Mouse (Mus musculus) MEL (cell line): Measurements from ENCODE around the gene Gm9837. TPM values are rescaled to one million over a fixed set of nuclear protein-coding genes. Genes with fewer than 3 reads are reported as not detected.
A peak's percentile ranks its signal among the peaks of the same experiment; 100 is the strongest.

ENCODE experiments used
- DNase-seq: peaks from one replicate; pipeline ENCODE4 v3.0.0; 2011; ENCODE audit warnings: low read depth, low spot score
- H3K27ac ChIP-seq: 2 replicates; pipeline ENCODE4 v1.5.1; 2012; ENCODE audit warnings: low read depth, mild to moderate bottlenecking, control low read depth, low read length, moderate library complexity; ENCODE audit not compliant: control insufficient read depth
- H3K27me3 ChIP-seq, 2 experiments: fragments of 150-350 bp in 1 of 2; sonication (generic) in 1 of 2; 2 replicates each; pipeline ENCODE4 v1.6.1; 2012; ENCODE audit warnings: low read length in 2 of 2, mild to moderate bottlenecking in 2 of 2, improper control_type of control experiment in 1 of 2, moderate library complexity in 1 of 2; ENCODE audit not compliant: insufficient read depth in 2 of 2, control insufficient read depth in 1 of 2
- H3K36me3 ChIP-seq, 2 experiments: 2 replicates each; pipeline ENCODE4 v1.6.1; 2012 to 2014; ENCODE audit warnings: low read length in 2 of 2, improper control_type of control experiment in 1 of 2, inconsistent platforms in 1 of 2, mild to moderate bottlenecking in 1 of 2; ENCODE audit not compliant: insufficient read depth in 2 of 2, control insufficient read depth in 1 of 2
- H3K4me1 ChIP-seq, 2 experiments: fragments of 150-350 bp in 1 of 2; sonication (generic) in 1 of 2; 2 replicates each; pipeline ENCODE4 v1.6.1; 2012; ENCODE audit warnings: low read length in 2 of 2, improper control_type of control experiment in 1 of 2, mild to moderate bottlenecking in 1 of 2; ENCODE audit not compliant: insufficient read depth in 2 of 2, control insufficient read depth in 1 of 2
- H3K4me3 ChIP-seq, 2 experiments: fragments of 150-350 bp in 1 of 2; sonication (generic) in 1 of 2; 2 replicates each; pipeline ENCODE4 v1.5.1; 2012; ENCODE audit warnings: low read depth in 2 of 2, low read length in 2 of 2, mild to moderate bottlenecking in 2 of 2, moderate library complexity in 2 of 2, control low read depth in 1 of 2, improper control_type of control experiment in 1 of 2; ENCODE audit not compliant: control insufficient read depth in 1 of 2, insufficient read depth in 1 of 2
- H3K79me2 ChIP-seq: 2 replicates; pipeline ENCODE4 v1.6.1; 2012; ENCODE audit warnings: mild to moderate bottlenecking, low read length, moderate library complexity; ENCODE audit not compliant: control insufficient read depth, poor library complexity, insufficient read depth
- H3K9ac ChIP-seq: 2 replicates; pipeline ENCODE4 v1.6.1; 2012; ENCODE audit warnings: low read depth, mild to moderate bottlenecking, control low read depth, low read length, moderate library complexity; ENCODE audit not compliant: control insufficient read depth, poor library complexity, severe bottlenecking
- H3K9me3 ChIP-seq: fragments of 150-350 bp; sonication (generic); replicated peaks from 2 replicates; pipeline ENCODE4 v1.6.1; 2012; ENCODE audit warnings: mild to moderate bottlenecking, low read length, improper control_type of control experiment, moderate library complexity; ENCODE audit not compliant: insufficient read depth
- BHLHE40 ChIP-seq: IDR thresholded peaks from 2 replicates; pipeline ENCODE4 v1.6.1; 2012; ENCODE audit warnings: low read depth, mild to moderate bottlenecking, inconsistent platforms, low read length, improper control_type of control experiment, borderline replicate concordance
- CHD1 ChIP-seq: IDR thresholded peaks from 2 replicates; pipeline ENCODE4 v1.6.1; 2012; ENCODE audit warnings: low read depth, mild to moderate bottlenecking, inconsistent platforms, low read length, improper control_type of control experiment
- CHD2 ChIP-seq: IDR thresholded peaks from 2 replicates; pipeline ENCODE4 v1.6.1; 2011; ENCODE audit warnings: low read length, improper control_type of control experiment
- CTCF ChIP-seq, 3 experiments: IDR thresholded peaks in 2 of 3; conservative IDR thresholded peaks in 1 of 3; 2 replicates each; pipeline ENCODE4 v1.5.1; 2011 to 2012; ENCODE audit warnings: low read length in 3 of 3, low read depth in 2 of 3, mild to moderate bottlenecking in 2 of 3, improper control_type of control experiment in 1 of 3, inconsistent platforms in 1 of 3, mixed read lengths in 1 of 3, moderate library complexity in 1 of 3; ENCODE audit not compliant: control insufficient read depth in 1 of 3, insufficient read depth in 1 of 3, poor library complexity in 1 of 3, severe bottlenecking in 1 of 3
- ELF1 ChIP-seq: IDR thresholded peaks from 2 replicates; pipeline ENCODE4 v1.6.1; 2014; ENCODE audit warnings: low read depth, mild to moderate bottlenecking, inconsistent platforms, low read length, improper control_type of control experiment, moderate library complexity
- EP300 ChIP-seq, 2 experiments: IDR thresholded peaks; 2 replicates each; pipeline ENCODE4 v1.6.1; 2011; ENCODE audit warnings: improper control_type of control experiment in 2 of 2, low read length in 2 of 2, low read depth in 1 of 2, mild to moderate bottlenecking in 1 of 2
- ETS1 ChIP-seq: IDR thresholded peaks from 2 replicates; pipeline ENCODE4 v1.6.1; 2012; ENCODE audit warnings: low read depth, mild to moderate bottlenecking, inconsistent platforms, low read length, improper control_type of control experiment, moderate library complexity
- GABPA ChIP-seq: IDR thresholded peaks from 2 replicates; pipeline ENCODE4 v1.6.1; 2012; ENCODE audit warnings: low read depth, mild to moderate bottlenecking, inconsistent platforms, low read length, improper control_type of control experiment, moderate library complexity
- HCFC1 ChIP-seq: IDR thresholded peaks from 2 replicates; pipeline ENCODE4 v1.6.1; 2012; ENCODE audit warnings: low read depth, mild to moderate bottlenecking, inconsistent platforms, low read length, improper control_type of control experiment, moderate library complexity
- KAT2A ChIP-seq: conservative IDR thresholded peaks from 2 replicates; pipeline ENCODE4 v1.6.1; 2012; ENCODE audit warnings: low read depth, low read length, improper control_type of control experiment, inconsistent platforms
- MAFK ChIP-seq: IDR thresholded peaks from 2 replicates; pipeline ENCODE4 v1.6.1; 2011; ENCODE audit warnings: low read depth, mild to moderate bottlenecking, low read length, improper control_type of control experiment, borderline replicate concordance
- MAZ ChIP-seq: IDR thresholded peaks from 2 replicates; pipeline ENCODE4 v1.6.1; 2012; ENCODE audit warnings: low read depth, mild to moderate bottlenecking, inconsistent platforms, low read length, improper control_type of control experiment
- MXI1 ChIP-seq: IDR thresholded peaks from 2 replicates; pipeline ENCODE4 v1.6.1; 2011; ENCODE audit warnings: mild to moderate bottlenecking, low read depth, low read length, improper control_type of control experiment
- MYC ChIP-seq: IDR thresholded peaks from 2 replicates; pipeline ENCODE4 v1.6.1; 2011; ENCODE audit warnings: low read depth, mild to moderate bottlenecking, low read length, improper control_type of control experiment, moderate library complexity
- NELFE ChIP-seq: IDR thresholded peaks from 2 replicates; pipeline ENCODE4 v1.6.1; 2011; ENCODE audit warnings: low read depth, low read length, improper control_type of control experiment
- NRF1 ChIP-seq: IDR thresholded peaks from 2 replicates; pipeline ENCODE4 v1.6.1; 2014; ENCODE audit warnings: low read depth, mild to moderate bottlenecking, inconsistent platforms, low read length, improper control_type of control experiment, moderate library complexity; ENCODE audit not compliant: poor library complexity, insufficient read depth, severe bottlenecking
- POLR2A ChIP-seq, 2 experiments: IDR thresholded peaks; 2 replicates each; pipeline ENCODE4 v1.6.1; 2011 to 2012; ENCODE audit warnings: low read length in 2 of 2, mild to moderate bottlenecking in 2 of 2, control low read depth in 1 of 2, improper control_type of control experiment in 1 of 2, low read depth in 1 of 2, moderate library complexity in 1 of 2; ENCODE audit not compliant: control insufficient read depth in 1 of 2, insufficient read depth in 1 of 2, poor library complexity in 1 of 2
- POLR2AphosphoS5 ChIP-seq: IDR thresholded peaks from 2 replicates; pipeline ENCODE4 v1.6.1; 2012; ENCODE audit warnings: low read depth, borderline replicate concordance, mild to moderate bottlenecking, inconsistent platforms, low read length, moderate library complexity, mixed read lengths
- RAD21 ChIP-seq: IDR thresholded peaks from 2 replicates; pipeline ENCODE4 v1.6.1; 2011; ENCODE audit warnings: mild to moderate bottlenecking, low read depth, low read length, improper control_type of control experiment
- SIN3A ChIP-seq: IDR thresholded peaks from 2 replicates; pipeline ENCODE4 v1.6.1; 2012; ENCODE audit warnings: low read length, improper control_type of control experiment, inconsistent platforms
- SMC3 ChIP-seq: IDR thresholded peaks from 2 replicates; pipeline ENCODE4 v1.6.1; 2011; ENCODE audit warnings: low read depth, low read length, improper control_type of control experiment
- TAL1 ChIP-seq: IDR thresholded peaks from 2 replicates; pipeline ENCODE4 v1.6.1; 2012; ENCODE audit warnings: mild to moderate bottlenecking, inconsistent platforms, low read length, moderate library complexity, mixed read lengths
- TBP ChIP-seq: IDR thresholded peaks from 2 replicates; pipeline ENCODE4 v1.8.0; 2011; ENCODE audit warnings: low read depth, low read length, improper control_type of control experiment
- TCF12 ChIP-seq: IDR thresholded peaks from 2 replicates; pipeline ENCODE4 v1.6.1; 2014; ENCODE audit warnings: low read depth, mild to moderate bottlenecking, inconsistent platforms, low read length, improper control_type of control experiment, moderate library complexity
- USF1 ChIP-seq: IDR thresholded peaks from 2 replicates; pipeline ENCODE4 v1.6.1; 2014; ENCODE audit warnings: low read depth, mild to moderate bottlenecking, inconsistent platforms, low read length, improper control_type of control experiment, moderate library complexity
- USF2 ChIP-seq, 2 experiments: IDR thresholded peaks; 2 replicates each; pipeline ENCODE4 v1.6.1; 2011 to 2012; ENCODE audit warnings: improper control_type of control experiment in 2 of 2, low read length in 2 of 2, borderline replicate concordance in 1 of 2, inconsistent platforms in 1 of 2, low read depth in 1 of 2, mild to moderate bottlenecking in 1 of 2; ENCODE audit not compliant: insufficient read depth in 1 of 2
- ZC3H11A ChIP-seq: IDR thresholded peaks from 2 replicates; pipeline ENCODE4 v1.6.1; 2012; ENCODE audit warnings: low read depth, mild to moderate bottlenecking, inconsistent platforms, low read length, improper control_type of control experiment
- ZKSCAN1 ChIP-seq: IDR thresholded peaks from 2 replicates; pipeline ENCODE4 v1.6.1; 2012; ENCODE audit warnings: low read depth, mild to moderate bottlenecking, inconsistent platforms, low read length, improper control_type of control experiment, moderate library complexity
- ZMIZ1 ChIP-seq: IDR thresholded peaks from 2 replicates; pipeline ENCODE4 v1.6.1; 2012; ENCODE audit warnings: low read depth, mild to moderate bottlenecking, inconsistent platforms, low read length, improper control_type of control experiment, moderate library complexity
- ZNF384 ChIP-seq: IDR thresholded peaks from 2 replicates; pipeline ENCODE4 v1.6.1; 2012; ENCODE audit warnings: low read depth, mild to moderate bottlenecking, inconsistent platforms, low read length, improper control_type of control experiment
- polyA plus RNA-seq, 2 experiments: library from polyadenylated mRNA; stranded (reverse) in 1 of 2; unstranded in 1 of 2; fragments of >175 nt in 1 of 2; fragments of >200 nt in 1 of 2; gene quantifications; 2 replicates each; pipeline versions ENCODE4 v1.2.1 to v1.2.4; 2012; ENCODE audit warnings: low replicate concordance in 2 of 2, low read depth in 1 of 2; ENCODE audit not compliant: insufficient read length in 2 of 2, insufficient read depth in 1 of 2, missing spikeins in 1 of 2
- total RNA-seq: library from RNA; depleted of rRNA; stranded (reverse); fragments of 300-350 nt; gene quantifications from 2 replicates; pipeline ENCODE4 v1.2.3, GENCODE M21; 2012

Gm9837 gene
- total and polyA plus RNA-seq, 3 experiments, result not detected

DNA sequence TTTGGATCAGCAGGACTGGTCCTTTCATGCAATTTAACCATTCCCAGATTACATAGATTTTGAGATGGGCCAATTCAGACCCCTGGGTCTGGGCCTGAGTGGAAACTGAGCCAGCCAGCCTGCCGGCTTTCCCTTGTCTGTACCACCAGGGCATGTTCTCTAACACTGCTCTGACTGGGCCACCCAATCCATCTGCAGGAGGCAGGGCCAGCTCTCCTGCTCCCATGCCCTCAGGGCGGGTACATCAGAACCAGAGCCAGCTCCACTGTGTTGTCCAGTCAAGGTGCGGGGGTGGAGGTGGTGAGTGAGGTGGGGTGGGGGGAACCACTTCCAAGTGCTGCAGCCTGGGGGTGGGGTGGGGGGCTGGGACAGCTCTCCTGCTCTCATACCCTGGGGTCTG, 16.1 kb upstream of the Gm9837 start:
- Histone ChIP-seq H3K27me3 (no peaks in the 10 kb centered on the region), H3K36me3 (peaks cover 0 to 29% of the 10 kb centered on the region in 2 experiments; a peak in 2 of 4 replicates), H3K4me1 (peaks cover 17 to 24% of the 10 kb centered on the region in 2 experiments), H3K4me3 (no peak overlapping the region), H3K79me2 (no peaks in the 10 kb centered on the region), H3K27ac (no peak overlapping the region), H3K9me3 (no peaks in the 10 kb centered on the region), H3K9ac (no peak overlapping the region)
- no peak for DNase-seq
- TF ChIP-seq MXI1, result no peak
- TF ChIP-seq CTCF (IDR thresholded peaks at IDR 0.05 in 2 of 3, conservative IDR thresholded peaks at IDR 0.05 in 1 of 3; ENCODE audit: control insufficient read depth in 1 of 3, insufficient read depth in 1 of 3, low read depth in 2 of 3, low read length in 3 of 3, poor library complexity in 1 of 3, severe bottlenecking in 1 of 3), result no peak
- no peak for TF ChIP-seq SMC3
- no peak for TF ChIP-seq NELFE
- TF ChIP-seq POLR2AphosphoS5, result no peak
- no peak for TF ChIP-seq POLR2A (IDR thresholded peaks at IDR 0.05; ENCODE audit: control insufficient read depth in 1 of 2, insufficient read depth in 1 of 2, low read depth in 1 of 2, low read length in 2 of 2, poor library complexity in 1 of 2)

DNA sequence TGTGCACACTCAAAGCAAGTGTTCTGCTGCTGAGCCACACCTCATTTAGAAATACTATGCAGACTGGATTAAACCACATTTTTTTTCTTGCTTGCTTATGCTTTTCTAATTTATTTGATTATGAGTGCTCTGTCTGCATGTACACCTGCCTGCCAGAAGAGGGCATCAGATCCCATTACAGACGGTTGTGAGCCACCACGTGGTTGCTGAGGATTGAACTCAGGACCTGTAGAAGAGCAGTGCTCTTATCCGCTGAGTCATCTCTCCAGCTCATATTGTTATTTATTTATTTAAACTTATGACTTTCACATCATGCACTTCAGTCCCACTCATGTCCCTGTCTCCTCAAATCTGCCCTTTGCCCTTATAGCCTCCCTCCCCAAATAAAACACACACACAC, 15.4 kb upstream of the Gm9837 start:
- Histone ChIP-seq H3K4me1 (peaks cover 19 to 27% of the 10 kb centered on the region in 2 experiments), H3K79me2 (no peaks in the 10 kb centered on the region), H3K4me3 (no peak overlapping the region), H3K27ac (no peak overlapping the region), H3K9ac (no peak overlapping the region), H3K36me3 (peaks cover 0 to 33% of the 10 kb centered on the region in 2 experiments; a peak in 2 of 4 replicates), H3K27me3 (no peaks in the 10 kb centered on the region), H3K9me3 (no peaks in the 10 kb centered on the region)
- peak; percentile 74 for DNase-seq
- no peak for TF ChIP-seq CHD1
- TF ChIP-seq USF2 (IDR thresholded peaks at IDR 0.05; ENCODE audit: borderline replicate concordance in 1 of 2, insufficient read depth in 1 of 2, low read depth in 1 of 2, low read length in 2 of 2), result peak in 1 of 2 experiments; percentile 55; a peak in 1 of 4 replicates
- TF ChIP-seq MXI1, result peak; percentile 85; the same call in 1 of the 2 replicates
- no peak for TF ChIP-seq CHD2
- no peak for TF ChIP-seq ZMIZ1
- TF ChIP-seq MAFK, result peak; percentile 28; the same call in 1 of the 2 replicates
- peak; percentile 89 for TF ChIP-seq USF1
- peak; percentile 64; the same call in 1 of the 2 replicates for TF ChIP-seq SIN3A
- TF ChIP-seq HCFC1, result 0 out of 2 replicates have a peak, but pooled peaks have one; percentile 19
- TF ChIP-seq ZKSCAN1, result no peak
- TF ChIP-seq TAL1, result no peak
- peak; percentile 19; the same call in 1 of the 2 replicates for TF ChIP-seq ETS1
- 0 out of 2 replicates have a peak, but pooled peaks have one; percentile 24 for TF ChIP-seq TBP
- peak; percentile 100 for TF ChIP-seq MYC
- peak; percentile 59 to 83 (median 65) for TF ChIP-seq CTCF (IDR thresholded peaks at IDR 0.05 in 2 of 3, conservative IDR thresholded peaks at IDR 0.05 in 1 of 3; ENCODE audit: control insufficient read depth in 1 of 3, insufficient read depth in 1 of 3, low read depth in 2 of 3, low read length in 3 of 3, poor library complexity in 1 of 3, severe bottlenecking in 1 of 3)
- peak; percentile 77 for TF ChIP-seq SMC3
- 0 out of 2 replicates have a peak, but pooled peaks have one; percentile 9 for TF ChIP-seq ELF1
- no peak for TF ChIP-seq TCF12
- TF ChIP-seq BHLHE40, result 0 out of 2 replicates have a peak, but pooled peaks have one; percentile 11
- TF ChIP-seq GABPA, result peak; percentile 45; the same call in 1 of the 2 replicates
- TF ChIP-seq ZC3H11A, result peak; percentile 58
- TF ChIP-seq RAD21, result peak; percentile 68
- no peak for TF ChIP-seq NRF1
- TF ChIP-seq NELFE, result no peak
- no peak for TF ChIP-seq KAT2A
- TF ChIP-seq ZNF384, result peak; percentile 55
- TF ChIP-seq EP300 (IDR thresholded peaks at IDR 0.05; ENCODE audit: low read depth in 1 of 2, low read length in 2 of 2), result peak in 1 of 2 experiments; percentile 43; a peak in 2 of 4 replicates
- TF ChIP-seq MAZ, result no peak
